Mouse (Mus musculus): ENCODE data around the gene Hnrnpk. TPM values are rescaled to one million over a fixed set of nuclear protein-coding genes. Genes with fewer than 3 reads are reported as not detected.

Gene Hnrnpk
- polyA plus RNA-seq, 1 experiment from 2014 or later: 1,284 TPM

- H3K27ac ChIP-seq: peak overlapping the region; percentile 68; the same call in 1 of the 2 replicates
- H3K27me3 ChIP-seq (replicated peaks): no peaks in the 10 kb centered on the region
- WGBS: 4% methylated on average over 7 of the region's 7 CpGs
- H3K4me3 ChIP-seq (replicated peaks): peak overlapping the region; percentile 70
- ATAC-seq (ENCODE audit: insufficient read depth, low FRiP score, low read depth): peak; percentile 62; the same call in 1 of the 2 replicates
- no peaks in the 10 kb centered on the region for H3K4me1 ChIP-seq
- peak overlapping the region; percentile 99 for H3K4me2 ChIP-seq
- no peaks in the 10 kb centered on the region for H3K36me3 ChIP-seq
- no peak overlapping the region for H3K9ac ChIP-seq
- H3K9me3 ChIP-seq: no peaks in the 10 kb centered on the region
These were observed 43.9 kb downstream of the Hnrnpk start for GRCm38 (mm10) chr13:58359304-58359653.

GRCm38 (mm10) chr13:58358629-58359303 lies 44.4 kb downstream of the Hnrnpk start, which contains the start of gene Kif27:
Kif27 (minus strand) TSS chr13:58359122.
- Histone ChIP-seq H3K36me3 (no peaks in the 10 kb centered on the region), H3K4me3 (replicated peaks) (peak within 1 kb of the TSS; percentile 70), H3K4me2 (peak within 1 kb of the TSS; percentile 99), H3K9ac (peak within 1 kb of the TSS; percentile 26; the same call in 1 of the 2 replicates), H3K9me3 (no peaks in the 10 kb centered on the region), H3K27ac (peak within 1 kb of the TSS; percentile 68; the same call in 1 of the 2 replicates), H3K4me1 (no peaks in the 10 kb centered on the region), H3K27me3 (replicated peaks) (no peaks in the 10 kb centered on the region)
- peak; percentile 99 for ATAC-seq (ENCODE audit: insufficient read depth, low FRiP score, low read depth)
- WGBS: under 1% methylated on average over 58 of the region's 85 CpGs

GRCm38 (mm10) chr13:58352996-58353395 lies 50.1 kb downstream of the Hnrnpk start:
- no peak overlapping the region for H3K4me2 ChIP-seq
- H3K9me3 ChIP-seq: no peaks in the 10 kb centered on the region
- H3K36me3 ChIP-seq: no peaks in the 10 kb centered on the region
- no peaks in the 10 kb centered on the region for H3K4me1 ChIP-seq
- H3K27me3 ChIP-seq (replicated peaks): no peaks in the 10 kb centered on the region
- no peak overlapping the region for H3K4me3 ChIP-seq (replicated peaks)
- no peak for ATAC-seq (ENCODE audit: insufficient read depth, low FRiP score, low read depth)
- no peak overlapping the region for H3K9ac ChIP-seq
- no peak overlapping the region for H3K27ac ChIP-seq

- Histone ChIP-seq H3K4me1 (no peaks in the 10 kb centered on the region), H3K4me2 (no peak overlapping the region), H3K9me3 (no peaks in the 10 kb centered on the region), H3K36me3 (no peaks in the 10 kb centered on the region), H3K27ac (no peak overlapping the region), H3K27me3 (replicated peaks) (no peaks in the 10 kb centered on the region), H3K9ac (no peak overlapping the region), H3K4me3 (replicated peaks) (no peak overlapping the region)
- WGBS: 56% methylated on average over 4 of the region's 4 CpGs
- ATAC-seq (ENCODE audit: insufficient read depth, low FRiP score, low read depth): no peak
These were observed 52.5 kb downstream of the Hnrnpk start for GRCm38 (mm10) chr13:58350606-58351005.

GRCm38 (mm10) chr13:58344505-58344904 lies 58.6 kb downstream of the Hnrnpk start:
- WGBS: 83% methylated on average over 9 of the region's 9 CpGs
- Histone ChIP-seq H3K9ac (no peak overlapping the region), H3K4me2 (no peak overlapping the region), H3K27me3 (replicated peaks) (no peaks in the 10 kb centered on the region), H3K36me3 (no peaks in the 10 kb centered on the region), H3K4me1 (no peaks in the 10 kb centered on the region), H3K4me3 (replicated peaks) (no peak overlapping the region), H3K27ac (no peak overlapping the region), H3K9me3 (no peaks in the 10 kb centered on the region)
- ATAC-seq (ENCODE audit: insufficient read depth, low FRiP score, low read depth): no peak

MicroRNA genes within 50 kb of the gene (microRNA counts, 519-probe panel; counts per million panel counts)
- microRNA mmu-miR-7a: 3,213 counts per million, percentile 81 among the panel's probes with 10 or more counts

Small RNA genes lying within 50 kb of the gene (microRNA-seq; reads per million reads assigned to microRNA genes)
- 266 reads per million, percentile 62 among the genes with 10 or more reads in this experiment for gene Mir7-1

Other genes with a start within 250 kb of the Hnrnpk start
- gene Idnk, start 245.7 kb downstream of the Hnrnpk start, polyA plus RNA-seq (2015; fragmentation: Nextera tagmentation; extraction: Ambion mirVana): 40.0 TPM in 2 replicates
- gene Ubqln1, start 187.7 kb downstream of the Hnrnpk start, polyA plus RNA-seq (2015; fragmentation: Nextera tagmentation; extraction: Ambion mirVana): 96.7 and 104 TPM in 2 replicates
- gene Gkap1, start 127.6 kb downstream of the Hnrnpk start, polyA plus RNA-seq (2015; fragmentation: Nextera tagmentation; extraction: Ambion mirVana): 28.6 and 32.3 TPM in 2 replicates
- gene Kif27, start 44.2 kb downstream of the Hnrnpk start, polyA plus RNA-seq (2015; fragmentation: Nextera tagmentation; extraction: Ambion mirVana): 0.32 and 0.49 TPM in 2 replicates
- gene 2210016F16Rik, start 18.1 kb downstream of the Hnrnpk start, polyA plus RNA-seq (2015; fragmentation: Nextera tagmentation; extraction: Ambion mirVana): 34.6 and 35.0 TPM in 2 replicates
- 23.8 and 24.3 TPM in 2 replicates for gene Rmi1, start 1.1 kb downstream of the Hnrnpk start, polyA plus RNA-seq (2015; fragmentation: Nextera tagmentation; extraction: Ambion mirVana)
- gene Slc28a3, start 207.5 kb upstream of the Hnrnpk start, polyA plus RNA-seq (2015; fragmentation: Nextera tagmentation; extraction: Ambion mirVana): 1.6 and 2.6 TPM in 2 replicates

Measured in stomach, embryonic 15.5 days (tissue).